Mouse (Mus musculus) monocyte, adult 5-6 weeks (primary cell): Measurements from ENCODE around the gene Pi4ka. TPM values are rescaled to one million over a fixed set of nuclear protein-coding genes. Genes with fewer than 3 reads are reported as not detected.

Experiments used
- ATAC-seq: fragments of 153-309, 156-312 bp; replicated peaks from 2 replicates; pipeline ENCODE4 v1.8.0; 2017; ENCODE audit warnings: mild to moderate bottlenecking; ENCODE audit not compliant: low TSS enrichment, insufficient number of reproducible peaks, severe bottlenecking, poor library complexity, low FRiP score
- total RNA-seq: library from RNA; stranded (forward); fragments of 200-1000, 200-491, 200-594 nt; gene quantifications from 3 replicates; pipeline ENCODE4 v1.2.3, GENCODE M21; 2017

Gene Pi4ka
- total RNA-seq, result 37.0 to 77.2 TPM (median 57.7 TPM) in 3 replicates

DNA sequence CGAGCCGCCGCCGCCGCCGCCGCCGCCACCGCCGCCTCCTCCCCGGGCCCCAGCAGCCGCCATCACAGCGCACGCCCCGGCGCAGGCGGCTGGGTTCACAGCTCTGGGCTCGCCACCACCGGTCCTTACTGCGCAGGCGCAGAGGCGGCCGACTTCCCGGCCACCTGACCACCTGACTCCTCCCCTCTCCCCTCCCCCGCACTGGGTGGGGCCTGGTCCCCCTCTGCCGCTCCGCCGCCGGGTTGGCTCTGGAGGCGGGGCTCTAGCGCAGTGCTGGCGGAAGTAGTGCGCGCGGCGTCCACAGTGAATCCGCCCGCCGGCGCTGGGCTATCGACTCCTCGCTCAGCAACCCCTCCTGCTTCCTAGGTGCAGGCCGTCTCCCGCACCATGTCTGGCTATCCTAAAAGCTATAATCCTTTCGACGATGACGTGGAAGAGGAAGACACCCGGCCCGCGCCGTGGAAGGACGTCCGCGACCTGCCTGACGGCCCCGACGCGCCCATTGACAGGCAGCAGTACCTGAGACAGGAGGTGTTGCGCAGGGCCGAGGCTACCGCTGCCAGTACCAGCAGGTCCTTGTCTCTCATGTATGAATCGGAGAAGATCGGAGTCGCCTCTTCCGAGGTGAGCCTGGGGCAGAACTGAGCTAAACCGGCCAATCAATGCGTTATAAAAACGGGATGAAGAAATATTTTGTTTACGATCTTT is at the start of gene Pi4ka, which contains the start of gene Snap29:
Pi4ka (minus strand) TSS at position 579 of the 708 bp plus-strand sequence.
Snap29 (plus strand) TSS at position 251 of the 708 bp plus-strand sequence.
- ATAC-seq, result peak; percentile 90

DNA sequence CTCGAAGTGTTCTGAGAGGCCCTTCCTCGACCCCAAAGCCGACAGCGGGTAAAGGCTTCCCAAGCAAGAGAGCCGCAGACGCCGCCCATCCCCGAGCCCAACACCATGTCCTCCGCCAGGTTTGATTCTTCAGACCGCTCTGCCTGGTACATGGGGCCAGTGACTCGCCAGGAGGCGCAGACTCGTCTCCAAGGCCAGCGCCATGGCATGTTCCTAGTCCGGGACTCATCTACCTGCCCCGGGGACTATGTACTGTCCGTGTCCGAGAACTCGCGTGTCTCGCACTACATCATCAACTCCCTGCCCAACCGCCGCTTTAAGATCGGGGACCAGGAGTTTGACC is 46.2 kb upstream of the Pi4ka start:
- ATAC-seq, result 0 out of 2 replicates have a peak, but pooled peaks have one; percentile 9

DNA sequence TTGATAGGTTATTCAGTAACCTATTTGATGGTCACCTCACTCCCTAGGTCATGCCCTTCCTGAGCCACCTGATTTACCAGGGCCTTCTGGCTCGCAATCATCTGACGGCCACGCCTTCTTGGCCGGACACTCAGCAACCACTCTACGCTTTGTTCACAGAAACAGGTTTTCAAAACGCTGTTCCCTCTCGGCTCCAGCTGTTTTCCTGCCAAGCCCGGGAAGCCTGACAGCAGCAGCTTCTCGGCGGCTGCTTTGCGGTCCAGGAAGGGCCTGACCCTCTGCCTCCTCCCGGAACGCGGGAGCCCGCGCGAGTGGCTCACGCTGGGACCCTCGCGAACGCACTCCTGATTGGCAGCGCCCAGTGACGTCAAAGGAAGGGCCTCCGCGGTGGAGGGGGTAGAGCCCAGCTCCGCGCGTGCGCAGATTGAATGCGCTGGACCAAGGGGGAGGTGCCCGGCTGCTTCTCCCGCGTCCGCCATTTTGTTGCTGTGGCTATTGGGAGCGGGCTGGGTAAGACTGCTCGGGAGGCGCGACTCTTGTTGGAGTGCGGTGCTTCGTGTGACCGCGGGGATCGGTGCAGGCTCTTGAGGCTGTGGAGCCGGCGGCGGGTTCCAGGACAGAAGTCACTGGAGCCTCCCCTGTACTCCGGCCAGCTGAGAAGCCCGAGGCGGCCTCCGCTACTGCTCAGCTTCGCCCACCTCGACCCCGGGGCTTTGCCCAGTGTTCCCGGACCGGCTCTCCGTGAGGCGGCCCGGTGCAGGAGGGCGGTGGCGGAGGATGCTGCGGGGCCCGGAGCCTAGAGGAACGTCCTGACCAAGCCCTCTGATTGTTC is 45.6 kb upstream of the Pi4ka start, which contains the start of gene Crkl:
Crkl (plus strand) TSS at position 447 of the 832 bp plus-strand sequence.
- peak; percentile 98 for ATAC-seq

DNA sequence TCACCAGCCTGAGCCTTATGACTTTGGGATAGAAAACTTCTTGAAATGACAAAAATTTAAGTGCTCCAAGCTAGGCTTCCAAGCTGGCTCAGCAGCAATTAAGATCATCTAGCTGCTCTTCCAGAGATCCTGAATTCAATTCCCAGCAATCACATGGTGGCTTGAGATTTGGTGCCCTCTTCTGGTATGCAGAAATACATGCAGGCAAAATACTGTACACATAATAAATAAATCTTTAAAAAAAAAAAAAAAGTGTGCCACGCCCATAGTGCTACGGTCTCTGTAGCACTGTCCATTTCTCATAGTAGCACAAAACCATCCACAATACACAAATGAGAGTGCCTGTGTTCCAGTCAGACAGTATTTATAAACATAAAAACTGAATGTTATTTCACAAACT is 26.5 kb upstream of the Pi4ka start:
- no peak for ATAC-seq

DNA sequence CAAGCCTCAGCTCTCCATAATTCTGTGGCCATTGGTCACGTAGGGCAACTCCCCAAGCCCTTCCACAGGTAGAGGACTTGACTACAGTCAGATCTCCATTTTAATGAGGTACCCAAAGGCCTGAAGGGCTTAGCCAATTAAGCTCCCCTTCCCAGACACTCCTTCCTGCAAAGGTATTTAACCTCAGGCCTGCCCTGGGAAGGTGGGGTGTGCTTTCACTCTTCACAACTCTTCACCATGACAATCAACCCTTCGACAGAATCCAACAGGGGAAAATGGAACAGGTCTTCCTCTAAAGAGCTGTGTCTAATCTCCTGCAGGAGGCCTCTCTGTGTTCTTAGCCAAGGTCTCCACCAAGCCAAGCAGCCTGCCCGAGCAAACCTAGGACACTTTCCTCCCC is 16.9 kb upstream of the Pi4ka start:
- ATAC-seq, result no peak

DNA sequence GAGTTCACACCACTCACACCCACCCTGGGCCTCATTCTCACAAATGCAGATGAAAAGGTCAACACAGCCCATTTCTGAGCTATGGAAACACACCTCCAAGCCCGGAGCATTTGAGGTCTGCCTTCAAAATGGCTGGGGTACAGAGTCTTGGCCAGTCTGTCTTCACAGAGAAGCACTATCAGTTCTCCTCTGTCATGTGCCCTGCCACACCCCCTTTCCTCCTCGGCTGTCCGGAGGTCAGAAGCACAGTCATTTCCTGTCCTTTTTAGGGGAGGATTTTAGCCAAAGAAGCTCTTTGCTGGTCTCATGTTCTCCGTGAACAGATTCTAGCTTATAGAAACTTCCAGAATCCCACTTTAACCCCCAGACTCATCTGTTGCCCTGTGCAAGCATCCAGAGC is 4.1 kb upstream of the Pi4ka start:
- ATAC-seq, result no peak

DNA sequence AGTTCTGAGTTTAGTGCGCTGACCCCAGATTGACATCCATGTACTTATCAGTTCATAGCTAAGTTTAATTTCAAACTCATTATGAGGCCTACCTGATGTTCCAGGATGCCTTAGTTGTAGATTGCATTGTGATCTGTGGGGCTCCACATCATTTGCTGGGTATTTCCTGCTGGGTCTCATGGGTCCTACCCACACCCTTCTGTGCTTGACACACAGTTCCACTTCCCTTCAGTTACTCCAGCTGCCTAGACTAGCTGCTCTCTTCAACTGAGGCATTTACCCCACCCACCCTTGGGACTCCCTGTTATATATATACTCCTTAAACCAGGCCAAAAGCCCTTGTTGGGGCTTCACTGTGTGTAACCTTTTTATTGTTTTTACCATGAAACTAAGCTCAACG is 2.9 kb upstream of the Pi4ka start:
- no peak for ATAC-seq

DNA sequence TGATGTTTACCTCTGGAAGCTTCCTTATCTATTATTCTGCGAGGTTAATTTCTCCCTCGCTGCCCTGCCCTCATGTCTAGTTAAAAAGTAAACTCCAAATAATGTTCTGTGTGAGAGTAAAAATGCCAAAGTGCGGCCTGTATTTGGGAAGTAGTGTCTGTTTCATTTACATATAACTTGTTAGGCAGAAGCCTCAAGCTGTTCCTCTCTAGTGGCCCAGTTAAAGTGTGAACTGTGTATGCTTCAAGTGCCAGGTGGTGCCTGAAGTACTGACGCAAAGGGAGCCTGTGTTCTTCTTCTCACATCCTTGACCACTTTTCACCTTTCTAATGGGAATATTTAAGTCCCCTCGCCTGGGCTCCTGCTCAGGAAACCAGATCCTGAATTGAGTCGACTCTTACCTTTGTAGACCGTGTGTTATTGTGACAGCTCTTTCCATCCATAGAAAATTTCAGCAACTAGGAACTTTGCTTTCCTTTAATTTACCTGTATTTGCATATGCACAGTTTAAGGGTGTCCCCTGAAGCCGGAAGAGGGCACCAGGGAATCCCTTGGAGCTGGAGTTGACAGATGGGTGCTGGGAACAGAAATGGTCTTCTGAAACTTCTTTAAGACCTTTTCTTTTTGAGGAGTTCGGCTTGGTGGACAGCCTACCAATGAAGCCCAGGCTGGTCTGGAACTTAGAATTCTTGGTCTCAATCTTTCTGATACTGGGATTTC is 558 bp upstream of the Pi4ka start:
- ATAC-seq, result no peak; the same call in 1 of the 2 replicates

DNA sequence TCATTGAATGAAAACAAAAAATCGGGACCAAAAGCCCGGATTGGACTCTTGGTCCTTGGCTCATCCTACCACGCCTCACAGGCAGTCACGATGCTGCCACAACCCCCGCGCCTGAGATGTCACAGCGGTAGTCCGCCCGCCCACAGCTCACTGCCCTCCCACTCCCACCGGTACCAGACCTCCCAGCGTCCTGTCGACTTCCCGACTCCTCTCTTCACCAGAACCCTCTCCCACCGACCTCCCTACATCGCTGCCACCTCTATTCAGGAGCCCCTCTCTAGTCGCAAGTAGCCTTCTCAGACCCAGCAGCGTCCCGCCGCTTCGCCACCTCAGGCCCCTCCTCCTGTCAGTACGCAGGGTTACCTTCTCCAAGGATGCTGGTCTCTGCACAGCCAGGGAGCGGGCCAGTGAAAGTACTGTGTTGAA is 830 bp downstream of the Pi4ka start:
- peak; percentile 20 for ATAC-seq

DNA sequence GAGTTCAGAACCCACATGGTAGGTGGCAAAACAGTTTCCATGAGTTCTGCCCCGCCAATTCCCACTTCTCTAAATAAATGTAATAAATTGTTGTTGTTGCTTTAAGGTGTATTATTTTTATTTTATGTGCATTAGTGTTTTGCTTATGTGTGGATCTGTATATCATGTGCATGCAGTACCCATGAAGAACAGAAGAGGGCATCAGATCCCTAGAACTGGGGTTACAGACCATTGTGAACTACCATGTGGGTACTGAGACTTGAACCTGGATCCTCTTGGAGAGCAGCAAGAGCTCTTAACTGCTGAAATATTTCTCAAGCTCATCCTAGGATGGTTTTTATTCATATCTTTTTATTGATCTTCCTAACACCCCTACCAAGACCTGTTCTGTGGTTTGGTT is 3.3 kb downstream of the Pi4ka start:
- peak; percentile 40; the same call in 1 of the 2 replicates for ATAC-seq

DNA sequence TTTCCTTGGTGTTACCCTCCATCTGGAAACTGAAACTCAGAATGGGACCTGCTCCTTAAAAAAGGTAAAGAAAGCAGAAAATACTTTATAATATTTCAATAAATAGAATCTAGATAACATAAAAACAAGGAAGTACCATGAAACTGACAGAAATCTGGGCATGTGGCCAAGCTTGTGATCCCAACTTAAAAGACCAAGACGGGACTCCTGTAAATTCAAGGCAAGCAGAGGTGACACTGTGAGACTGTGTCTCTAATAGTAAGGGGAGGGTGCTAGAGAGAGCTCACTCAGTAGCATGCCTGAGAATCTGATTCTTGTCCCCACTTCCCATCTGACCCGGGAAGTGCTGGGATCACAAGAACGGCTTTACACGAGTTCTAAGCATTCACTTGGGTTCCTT is 13.3 kb downstream of the Pi4ka start:
- ATAC-seq, result no peak

DNA sequence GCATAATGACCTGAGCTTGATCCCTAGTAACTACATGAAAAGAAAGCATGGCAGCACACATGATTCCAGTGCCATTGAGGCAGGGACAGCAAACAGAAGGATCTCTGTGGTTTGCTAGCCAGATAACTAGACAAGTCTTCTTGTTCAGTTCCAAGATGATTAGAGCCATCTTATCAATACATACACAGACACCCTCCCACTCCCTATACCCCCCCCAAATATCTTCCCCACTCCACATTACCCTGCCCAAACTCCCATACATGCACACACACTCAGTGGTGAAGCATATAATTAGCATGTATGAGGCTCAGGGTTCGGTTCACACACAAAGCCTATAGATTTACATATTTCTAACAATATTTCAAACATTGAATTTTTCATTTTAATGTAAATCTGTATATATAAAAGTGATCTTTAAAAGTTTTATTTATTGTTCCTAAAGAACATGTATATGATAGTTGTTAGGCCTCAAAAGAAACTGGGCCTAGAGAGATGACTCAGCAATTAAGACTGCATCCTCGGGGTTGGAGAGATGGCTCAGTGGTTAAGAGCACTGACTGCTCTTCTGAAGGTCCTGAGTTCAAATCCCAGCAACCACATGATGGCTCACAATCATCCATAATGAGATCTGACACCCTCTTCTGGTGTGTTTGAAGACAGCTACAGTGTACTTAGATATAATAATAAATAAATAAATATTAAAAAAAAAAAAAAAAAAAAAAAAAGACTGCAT is 22.4 kb downstream of the Pi4ka start:
- no peak for ATAC-seq

DNA sequence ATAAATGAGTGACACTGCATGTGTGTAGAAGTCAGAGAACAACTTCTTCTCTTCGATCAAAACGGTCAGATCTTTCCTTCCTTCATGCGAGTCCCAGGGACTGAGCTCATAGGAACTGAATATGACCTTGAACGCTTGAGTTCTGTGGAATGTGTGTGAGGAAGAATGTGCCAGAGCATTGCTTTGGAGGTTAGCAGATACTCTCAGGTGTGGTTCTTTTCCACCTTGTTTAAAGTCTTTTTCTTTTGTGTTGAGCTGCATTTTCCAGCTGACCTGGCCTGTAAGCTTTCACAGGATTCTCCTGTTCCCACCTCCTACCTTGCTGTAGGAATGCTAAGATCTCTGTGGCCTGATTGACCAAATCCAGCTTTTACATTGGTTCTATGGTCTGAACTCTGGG is 23.8 kb downstream of the Pi4ka start:
- ATAC-seq, result no peak

DNA sequence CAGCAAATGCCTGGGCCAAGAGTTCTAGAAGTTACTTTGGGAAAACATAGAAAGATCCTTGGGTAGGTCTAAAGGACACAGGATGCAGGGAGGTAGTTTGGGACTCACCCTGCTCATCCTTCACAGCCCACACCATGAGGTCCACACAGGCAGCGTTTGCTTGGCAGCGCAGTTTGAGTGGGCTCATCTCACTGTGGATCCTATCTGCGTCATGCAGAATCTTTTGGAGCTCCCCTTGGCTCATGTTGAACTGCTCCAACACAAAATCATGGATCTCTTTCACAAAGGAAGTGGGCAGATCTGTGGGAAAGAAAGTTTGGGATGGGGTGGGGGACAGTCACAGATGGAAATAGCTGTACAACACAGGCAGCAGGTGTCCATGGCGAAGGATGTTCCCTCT is 47.3 kb downstream of the Pi4ka start:
- ATAC-seq, result no peak

DNA sequence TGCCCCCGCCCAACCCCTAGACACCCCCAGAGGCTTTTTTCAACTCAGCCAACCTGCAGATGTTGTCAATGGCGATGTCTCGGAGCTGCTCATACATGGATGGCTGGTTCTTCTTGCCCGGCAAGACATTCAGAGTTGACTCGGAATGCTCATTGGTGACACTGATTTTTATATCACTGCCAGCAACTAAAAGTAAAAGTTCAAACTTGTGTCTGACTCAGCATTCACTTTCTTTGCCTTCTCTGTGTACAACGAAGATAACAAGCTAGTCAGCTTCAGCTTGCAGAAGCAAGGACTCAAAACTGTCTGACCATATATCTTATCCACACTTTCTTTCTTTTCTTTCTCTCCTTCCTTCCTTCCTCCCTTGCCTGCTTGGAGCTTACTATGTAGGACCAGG is 50.1 kb downstream of the Pi4ka start:
- no peak for ATAC-seq

DNA sequence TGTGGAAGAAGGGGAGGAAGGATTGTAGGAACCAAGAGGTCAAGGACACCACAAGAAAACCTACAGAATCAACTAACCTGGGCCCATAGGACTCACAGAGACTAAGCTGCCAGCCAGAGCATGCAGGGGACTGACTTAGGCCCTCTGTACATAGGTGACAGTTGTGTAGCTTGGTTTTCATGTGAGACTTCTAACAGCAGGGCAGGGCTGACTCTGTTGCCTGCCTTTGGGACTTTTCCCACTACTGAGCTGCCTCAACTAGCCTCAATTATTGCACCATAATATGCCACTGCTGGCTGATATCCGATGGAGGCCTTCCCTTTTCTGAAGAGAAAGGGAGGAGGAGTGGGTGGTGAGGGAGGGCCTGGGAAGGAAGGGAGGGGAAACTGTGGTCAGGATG is 59.3 kb downstream of the Pi4ka start:
- no peak for ATAC-seq

DNA sequence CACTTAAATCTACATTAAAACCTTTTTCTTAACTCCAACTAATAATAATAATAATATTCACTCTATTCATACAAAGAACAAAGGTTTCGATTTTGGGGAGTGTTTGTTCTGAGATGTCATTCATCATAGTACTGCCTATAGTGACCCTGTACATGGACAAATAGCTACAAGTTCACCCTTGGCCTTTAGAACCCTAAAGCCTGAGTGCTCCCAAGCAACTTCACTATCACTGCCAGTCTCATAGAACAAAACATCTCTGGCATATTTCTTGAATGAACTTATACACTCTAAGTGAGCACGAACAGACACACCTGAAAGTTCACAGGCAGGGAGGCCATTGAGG is 60.3 kb downstream of the Pi4ka start:
- ATAC-seq, result no peak

DNA sequence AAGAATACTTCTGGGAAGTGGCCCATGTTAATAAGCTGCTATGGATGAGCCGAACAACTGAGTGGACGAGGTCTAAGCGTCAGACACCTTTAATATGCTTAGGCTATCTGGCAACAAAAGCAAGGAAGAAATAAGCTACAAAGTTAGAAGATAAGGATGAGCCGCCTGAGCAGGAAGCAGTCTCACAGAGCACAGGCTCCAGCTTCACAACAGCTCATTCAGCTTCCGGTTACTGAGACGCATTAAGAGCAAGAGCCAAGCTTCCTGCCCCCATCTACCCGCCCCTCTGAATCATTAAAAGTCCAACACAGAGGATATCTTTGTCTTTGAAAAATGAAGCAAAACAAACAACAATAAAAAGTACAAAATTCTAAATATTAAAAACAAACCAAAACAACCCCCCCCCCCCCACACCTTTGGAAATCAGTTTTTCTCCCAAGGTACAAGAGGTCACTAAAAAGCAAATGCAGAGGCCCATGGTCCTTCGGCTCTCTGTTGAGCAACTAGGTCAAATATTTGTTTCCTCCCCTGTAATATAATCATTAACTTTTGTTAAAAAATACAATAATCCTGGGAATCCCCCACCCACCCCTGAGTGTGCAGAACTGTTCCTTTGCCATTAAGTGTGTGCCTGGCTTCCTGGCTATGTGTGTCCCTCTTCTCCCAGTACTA is 60.8 kb downstream of the Pi4ka start:
- ATAC-seq, result no peak
